Mouse (Mus musculus) heart, adult 11 months (tissue): ENCODE measurements around the gene Hmg20a.

Experiments
- DNase-seq: peaks from one replicate; pipeline ENCODE4 v3.0.0; 2022

The Hmg20a gene

GRCm38 (mm10) chr9:56533916-56534315, 115.5 kb downstream of the Hmg20a start:
- DNase-seq, result peak; percentile 96

- DNase-seq, result peak; percentile 92
Measured at GRCm38 (mm10) chr9:56534727-56535126, 116.3 kb downstream of the Hmg20a start.

GRCm38 (mm10) chr9:56535361-56535760, 117.0 kb downstream of the Hmg20a start:
- DNase-seq, result no peak

- DNase-seq, result no peak
Measured at GRCm38 (mm10) chr9:56540051-56540450, 121.6 kb downstream of the Hmg20a start.

GRCm38 (mm10) chr9:56544687-56545475, 126.5 kb downstream of the Hmg20a start:
- DNase-seq, result no peak
